Mouse (Mus musculus) liver, embryonic 13.5 days (tissue): ENCODE data around the gene Nipal4. TPM values are rescaled to one million over a fixed set of nuclear protein-coding genes. Genes with fewer than 3 reads are reported as not detected.

ENCODE experiments used
- ATAC-seq: fragments of 200-750 bp; cut with Nextera tagmentation; 2 replicates; pipeline ENCODE4 v1.8.0; 2017; ENCODE audit warnings: low read depth, mild to moderate bottlenecking, moderate number of reproducible peaks, moderate library complexity
- DNase-seq: peaks from one replicate; pipeline ENCODE4 v3.0.0; 2022
- H3K27ac ChIP-seq: fragments of 300-500 bp; sonication (generic); 2 replicates; pipeline ENCODE4 v1.5.1; 2015; ENCODE audit warnings: moderate library complexity, mild to moderate bottlenecking, inconsistent platforms
- H3K27me3 ChIP-seq: fragments of 300-500 bp; sonication (generic); 2 replicates; pipeline ENCODE4 v1.6.1; 2015; ENCODE audit warnings: mild to moderate bottlenecking, inconsistent platforms
- H3K36me3 ChIP-seq: fragments of 300-500 bp; sonication (generic); 2 replicates; pipeline ENCODE4 v1.6.1; 2015; ENCODE audit warnings: mild to moderate bottlenecking, inconsistent platforms
- H3K4me1 ChIP-seq: fragments of 300-500 bp; sonication (generic); replicated peaks from 2 replicates; pipeline ENCODE4 v1.6.1; 2015; ENCODE audit warnings: inconsistent platforms
- H3K4me2 ChIP-seq: fragments of 300-500 bp; sonication (generic); 2 replicates; pipeline ENCODE4 v1.6.1; 2015; ENCODE audit warnings: inconsistent platforms, mild to moderate bottlenecking, moderate library complexity
- H3K4me3 ChIP-seq: fragments of 300-500 bp; sonication (generic); replicated peaks from 2 replicates; pipeline ENCODE4 v1.5.1; 2015; ENCODE audit warnings: mild to moderate bottlenecking, inconsistent platforms
- H3K9ac ChIP-seq: fragments of 300-500 bp; sonication (generic); 2 replicates; pipeline ENCODE4 v1.6.1; 2015; ENCODE audit warnings: mild to moderate bottlenecking, inconsistent platforms
- H3K9me3 ChIP-seq: fragments of 300-500 bp; sonication (generic); replicated peaks from 2 replicates; pipeline ENCODE4 v1.6.1; 2016; ENCODE audit warnings: inconsistent platforms
- WGBS: fragments of 180-500 bp; shearing (Covaris S2); methylation state at CpG from one replicate; pipeline ENCODE4 v1.1.7; 2015; ENCODE audit not compliant: insufficient replicate concordance; 5-methylcytosine and 5-hydroxymethylcytosine counted together
- polyA plus RNA-seq: library from polyadenylated mRNA; unstranded; fragments of >200 nt; fragmentation: Nextera tagmentation; extraction: Ambion mirVana; gene quantifications from 2 replicates; pipeline ENCODE4 v1.2.1, GENCODE M21; 2015

Nipal4 gene
- polyA plus RNA-seq, result 0.06 and 0.08 TPM in 2 replicates

DNA sequence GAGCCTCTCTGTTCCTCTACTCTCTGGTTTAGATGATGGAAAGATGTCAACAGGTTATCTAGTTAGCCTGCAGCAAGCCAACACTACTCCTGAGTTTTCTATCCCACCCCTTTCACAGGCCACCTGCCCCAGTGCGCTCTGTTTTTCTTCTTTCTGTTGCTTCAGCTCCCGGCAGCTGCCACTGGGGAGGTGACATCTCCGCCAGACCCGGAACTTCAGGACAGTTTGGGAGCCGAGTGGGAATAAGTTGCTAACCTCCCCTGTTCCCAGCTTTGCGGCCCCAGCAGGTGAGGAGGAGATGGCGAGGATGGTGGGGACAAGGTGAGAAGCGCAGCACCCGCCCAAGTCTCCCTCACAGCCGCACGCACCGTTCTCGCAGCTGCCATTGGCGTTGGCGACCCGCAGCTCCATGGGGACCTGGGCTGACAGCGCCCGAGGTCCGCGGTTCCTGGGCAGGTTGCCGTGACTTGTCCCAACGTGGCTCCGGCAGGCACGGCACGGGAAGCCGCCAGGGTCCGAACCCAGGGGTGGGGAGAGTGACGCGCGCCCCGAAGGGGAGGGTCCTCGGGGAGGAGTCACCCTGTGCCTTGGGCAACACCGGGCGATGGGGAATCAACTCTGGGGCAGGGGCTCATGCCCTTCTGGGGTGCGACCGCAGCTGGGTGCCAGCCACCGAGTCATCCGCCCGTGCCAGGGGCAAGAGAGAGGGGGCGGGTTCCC is at the start of gene Nipal4:
Gene Nipal4, minus strand, starts transcription at position 643 of the 720 bp plus-strand sequence.
- Histone ChIP-seq H3K27ac (no peak within 1 kb of the TSS), H3K4me2 (peak within 1 kb of the TSS; percentile 59), H3K4me1 (no peaks in the 10 kb centered on the region), H3K4me3 (peak within 1 kb of the TSS; percentile 42), H3K9ac (0 out of 2 replicates have a peak within 1 kb of the TSS, but pooled peaks have one; percentile 24), H3K36me3 (no peaks in the 10 kb centered on the region), H3K9me3 (no peaks in the 10 kb centered on the region), H3K27me3 (peaks cover 47% of the 10 kb centered on the region)
- whole genome bisulfite sequencing, result 3% methylated on average over 40 of the region's 40 CpGs
- no peak for ATAC-seq
- DNase-seq, result no peak

DNA sequence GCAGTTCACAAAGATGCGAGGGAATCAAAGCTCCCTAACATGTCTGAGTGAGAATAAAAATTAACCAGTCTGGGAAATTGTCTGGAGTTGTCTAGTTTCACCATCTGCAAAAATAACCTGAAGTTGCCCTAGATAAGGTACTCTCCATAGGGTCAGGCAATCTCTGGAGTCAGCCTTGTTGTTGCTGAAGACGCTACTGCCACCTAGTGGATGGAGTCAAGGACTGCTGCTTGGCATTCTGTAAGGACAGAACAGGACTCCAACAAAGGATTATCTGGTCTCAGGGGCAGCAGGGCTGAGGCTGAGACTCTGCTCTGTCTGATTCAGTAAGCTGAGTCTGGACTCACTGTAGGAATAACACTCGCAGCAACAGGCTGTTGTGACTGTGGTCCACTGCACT is 49.0 kb upstream of the Nipal4 start:
- WGBS, result 23% methylated on average over 3 of the region's 3 CpGs

DNA sequence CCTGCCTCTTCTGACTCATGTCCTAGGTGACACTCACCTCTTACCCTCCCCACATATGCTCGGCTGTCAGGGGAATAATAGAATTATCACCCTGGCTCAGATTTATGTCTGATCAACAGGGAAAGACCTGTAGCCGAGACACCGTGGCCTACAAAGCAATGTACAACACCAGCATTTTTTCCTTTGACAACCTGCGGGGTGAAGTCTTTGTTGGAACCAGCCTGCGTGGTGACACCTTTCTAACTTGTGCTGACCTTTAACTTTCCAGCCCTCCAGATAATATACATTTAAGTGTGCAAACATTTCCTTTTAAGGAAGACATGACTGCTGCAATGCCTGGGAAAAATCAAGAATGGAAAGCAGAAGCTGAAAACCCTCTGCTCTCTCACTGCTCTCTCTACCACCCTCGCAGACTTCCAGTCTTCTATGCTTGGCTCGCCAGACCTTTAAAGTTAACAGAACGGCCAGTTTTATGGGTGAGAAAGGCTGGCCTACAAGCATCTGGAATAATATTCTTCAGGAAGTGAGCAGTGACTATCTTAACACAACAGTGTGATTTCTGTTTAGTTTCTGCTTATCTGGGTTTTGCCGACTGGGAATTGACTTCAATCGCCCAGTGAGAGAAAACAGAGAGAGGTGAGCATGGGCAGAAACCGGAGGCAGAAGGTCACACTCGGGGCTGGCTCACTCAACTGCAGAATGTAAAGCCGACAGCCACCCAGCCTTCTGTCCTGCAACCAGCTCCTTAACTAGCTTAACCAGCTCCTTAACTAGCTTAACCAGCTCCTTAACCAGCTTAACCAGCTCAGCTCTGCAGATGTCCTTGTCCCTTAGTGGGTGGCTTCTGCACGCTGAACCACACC is 48.3 kb upstream of the Nipal4 start:
- Histone ChIP-seq H3K9me3 (no peaks in the 10 kb centered on the region), H3K27me3 (no peaks in the 10 kb centered on the region), H3K4me3 (no peak overlapping the region), H3K9ac (no peak overlapping the region), H3K4me1 (peaks cover 13% of the 10 kb centered on the region), H3K4me2 (0 out of 2 replicates have a peak overlapping the region, but pooled peaks have one; percentile 3), H3K36me3 (no peaks in the 10 kb centered on the region), H3K27ac (peak overlapping the region; percentile 41)
- ATAC-seq (no peak), DNase-seq (no peak)
- WGBS, result 46% methylated on average over 14 of the region's 14 CpGs

More for the DNA sequence above, 49.0 kb upstream of the Nipal4 start:
- peaks cover 13% of the 10 kb centered on the region for H3K4me1 ChIP-seq
- H3K9ac ChIP-seq, result no peak overlapping the region
- 0 out of 2 replicates have a peak overlapping the region, but pooled peaks have one; percentile 3 for H3K4me2 ChIP-seq
- no peaks in the 10 kb centered on the region for H3K27me3 ChIP-seq
- H3K27ac ChIP-seq, result 0 out of 2 replicates have a peak overlapping the region, but pooled peaks have one; percentile 41
- DNase-seq (peak; percentile 46), ATAC-seq (peak; percentile 71)
- no peak overlapping the region for H3K4me3 ChIP-seq
- no peaks in the 10 kb centered on the region for H3K9me3 ChIP-seq
- no peaks in the 10 kb centered on the region for H3K36me3 ChIP-seq

DNA sequence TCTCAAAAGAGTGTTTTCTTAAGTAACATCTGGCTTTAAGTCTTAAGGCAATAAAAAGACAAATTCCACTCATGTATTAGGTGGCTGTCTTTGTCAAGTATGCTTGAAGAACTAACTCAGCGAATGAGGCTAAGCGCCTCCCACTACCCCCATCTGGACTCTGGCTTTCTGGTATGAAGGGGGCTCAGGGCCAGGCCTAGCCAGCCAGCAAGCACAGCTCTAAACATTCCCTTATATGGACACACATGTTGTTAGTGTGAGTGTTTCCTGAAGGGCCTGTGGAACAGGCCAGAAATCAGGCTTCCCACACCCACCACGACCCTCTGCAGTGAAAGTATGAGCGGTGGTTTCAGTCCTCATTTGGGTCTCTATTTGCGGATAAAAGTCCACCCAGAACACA is 47.5 kb upstream of the Nipal4 start:
- Histone ChIP-seq H3K9me3 (no peaks in the 10 kb centered on the region), H3K4me1 (peaks cover 13% of the 10 kb centered on the region), H3K27me3 (no peaks in the 10 kb centered on the region), H3K4me2 (no peak overlapping the region), H3K9ac (no peak overlapping the region), H3K27ac (peak overlapping the region; percentile 41), H3K4me3 (no peak overlapping the region), H3K36me3 (no peaks in the 10 kb centered on the region)
- 69% methylated on average over 5 of the region's 5 CpGs for WGBS
- DNase-seq (no peak), ATAC-seq (no peak; the same call in 1 of the 2 replicates)

DNA sequence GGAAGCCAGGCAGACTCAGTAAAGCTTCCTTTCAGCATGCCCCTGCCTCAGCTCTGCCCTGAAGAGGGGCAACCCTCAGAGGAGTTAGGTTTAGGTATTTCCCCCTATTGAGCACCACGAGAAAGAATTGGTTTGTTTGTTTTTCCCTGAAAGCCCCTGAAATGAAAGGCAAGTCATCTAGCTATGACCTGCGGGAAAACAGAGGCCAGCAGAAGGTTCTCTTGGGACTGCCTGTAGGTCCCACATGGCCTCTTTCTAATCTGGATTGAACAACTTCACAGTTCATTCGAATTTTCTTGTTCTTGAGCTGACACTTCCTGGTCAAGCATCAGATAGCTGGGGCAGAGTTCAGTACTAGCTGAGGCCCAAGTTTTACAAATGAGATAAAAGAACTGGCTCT is 45.5 kb upstream of the Nipal4 start:
- Histone ChIP-seq H3K9ac (no peak overlapping the region), H3K4me3 (no peak overlapping the region), H3K4me1 (peaks cover 13% of the 10 kb centered on the region), H3K4me2 (no peak overlapping the region), H3K27ac (no peak overlapping the region), H3K27me3 (no peaks in the 10 kb centered on the region), H3K9me3 (no peaks in the 10 kb centered on the region), H3K36me3 (no peaks in the 10 kb centered on the region)
- DNase-seq (no peak), ATAC-seq (no peak)
- WGBS, result 29% methylated on average over 3 of the region's 3 CpGs

DNA sequence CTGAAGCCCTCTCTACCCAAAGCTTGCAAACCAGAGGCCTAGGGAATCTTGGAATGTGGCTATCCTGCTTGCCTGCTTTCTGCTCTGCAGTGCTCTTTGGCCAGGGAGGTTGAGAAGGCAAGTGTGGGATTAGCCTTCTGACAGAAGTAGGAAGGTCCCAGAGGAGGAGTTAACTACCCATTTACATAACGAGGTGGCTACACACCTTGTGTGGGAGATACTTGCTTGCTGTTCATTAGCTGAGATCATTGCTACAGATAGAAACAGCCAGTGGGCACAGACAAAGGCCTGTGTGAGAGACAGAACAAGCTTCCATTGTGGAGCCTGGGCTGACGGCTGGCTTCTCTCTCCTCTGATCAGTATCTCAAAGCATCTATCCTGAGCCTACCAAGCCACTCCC is 43.6 kb upstream of the Nipal4 start:
- H3K4me2 ChIP-seq, result no peak overlapping the region
- ATAC-seq, result no peak
- 42% methylated on average over 2 of the region's 2 CpGs for WGBS
- no peak overlapping the region for H3K27ac ChIP-seq
- peaks cover 9% of the 10 kb centered on the region for H3K4me1 ChIP-seq
- H3K9me3 ChIP-seq, result no peaks in the 10 kb centered on the region
- DNase-seq, result no peak
- H3K4me3 ChIP-seq, result no peak overlapping the region
- no peak overlapping the region for H3K9ac ChIP-seq
- no peaks in the 10 kb centered on the region for H3K27me3 ChIP-seq
- no peaks in the 10 kb centered on the region for H3K36me3 ChIP-seq

DNA sequence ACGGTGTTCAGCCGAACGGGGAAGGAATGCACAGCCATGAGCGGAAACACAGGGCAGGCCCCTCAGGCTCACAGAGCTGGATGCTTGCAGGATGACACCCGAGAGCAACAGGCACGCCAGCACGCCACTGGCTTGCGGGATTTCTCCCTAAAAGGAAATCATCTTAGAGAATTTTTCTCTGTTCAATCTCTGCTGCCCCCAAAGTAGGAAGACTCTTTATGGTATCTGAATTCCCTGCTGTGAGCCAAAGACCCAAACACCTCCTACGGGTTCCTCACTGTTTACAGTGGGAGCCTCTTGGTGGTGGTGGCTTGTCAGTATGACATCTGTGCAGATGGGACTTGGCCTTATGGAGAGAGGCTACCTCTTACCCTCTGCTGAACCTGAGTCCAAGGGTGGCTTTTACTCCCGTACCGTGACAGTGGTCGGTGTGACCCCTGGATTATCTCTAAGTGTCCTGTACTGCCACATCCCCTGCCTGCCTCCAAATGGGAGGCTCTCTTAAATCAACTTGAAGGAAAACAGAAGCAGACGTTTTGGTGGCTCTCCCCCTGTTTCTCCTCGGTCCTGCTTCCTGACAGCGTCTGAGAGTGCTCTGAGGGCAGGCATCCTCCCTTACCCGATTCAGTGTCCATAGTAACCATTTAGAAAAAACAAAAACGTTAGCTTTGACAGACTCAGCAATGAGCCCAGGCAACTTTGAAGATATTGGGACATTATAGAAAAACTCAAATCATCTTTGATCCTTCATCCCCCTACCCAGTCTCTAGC is 39.5 kb upstream of the Nipal4 start:
- no peak for DNase-seq
- WGBS, result 65% methylated on average over 17 of the region's 17 CpGs

DNA sequence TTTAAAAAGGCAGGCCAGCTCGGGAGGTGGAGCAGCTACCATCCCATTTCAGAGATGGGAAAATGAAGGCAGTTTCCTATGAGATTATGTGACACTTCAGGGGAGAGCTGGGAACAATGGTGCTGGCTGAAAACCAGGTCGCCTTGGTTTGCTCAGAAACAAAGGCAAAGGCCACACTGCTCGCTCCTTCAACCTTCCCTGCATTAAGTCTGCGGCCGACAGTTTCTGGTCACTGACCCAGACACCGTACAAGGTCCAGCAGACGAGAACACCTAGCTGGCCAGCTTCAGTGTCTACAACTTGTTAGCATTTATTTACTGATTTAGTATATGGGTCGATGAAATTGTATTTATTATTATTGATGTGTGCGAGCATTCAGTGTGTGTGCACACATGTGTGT is 38.5 kb upstream of the Nipal4 start:
- H3K4me2 ChIP-seq, result no peak overlapping the region
- H3K9me3 ChIP-seq, result no peaks in the 10 kb centered on the region
- H3K27me3 ChIP-seq, result no peaks in the 10 kb centered on the region
- H3K27ac ChIP-seq, result no peak overlapping the region
- WGBS, result 71% methylated on average over 9 of the region's 9 CpGs
- no peak overlapping the region for H3K4me3 ChIP-seq
- H3K9ac ChIP-seq, result no peak overlapping the region
- ATAC-seq (no peak), DNase-seq (no peak)
- no peaks in the 10 kb centered on the region for H3K36me3 ChIP-seq
- no peaks in the 10 kb centered on the region for H3K4me1 ChIP-seq

More for the DNA sequence above, 39.5 kb upstream of the Nipal4 start:
- Histone ChIP-seq H3K9ac (no peak overlapping the region), H3K4me2 (no peak overlapping the region), H3K36me3 (no peaks in the 10 kb centered on the region), H3K9me3 (no peaks in the 10 kb centered on the region), H3K27me3 (no peaks in the 10 kb centered on the region), H3K4me1 (no peaks in the 10 kb centered on the region), H3K4me3 (no peak overlapping the region), H3K27ac (no peak overlapping the region)
- ATAC-seq, result no peak

DNA sequence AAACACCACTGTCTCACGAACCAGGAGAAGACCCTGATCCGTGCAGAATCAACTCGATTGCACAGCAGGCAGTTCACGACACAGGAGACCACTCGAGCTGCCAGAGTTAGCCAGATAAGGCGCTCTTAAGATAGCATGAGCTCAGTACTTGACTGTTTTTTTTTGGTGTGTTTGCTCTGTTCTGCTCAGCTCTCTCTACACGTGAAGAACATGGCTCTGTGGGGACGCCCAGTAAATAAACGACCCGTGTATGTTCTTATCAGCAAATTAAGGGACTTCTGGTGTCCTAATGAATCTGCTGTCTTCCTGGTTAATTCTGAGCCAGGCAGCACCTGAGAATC is 36.2 kb upstream of the Nipal4 start:
- WGBS, result 42% methylated on average over 10 of the region's 10 CpGs
- H3K9ac ChIP-seq, result no peak overlapping the region
- H3K4me3 ChIP-seq, result no peak overlapping the region
- no peaks in the 10 kb centered on the region for H3K27me3 ChIP-seq
- DNase-seq (no peak), ATAC-seq (no peak)
- H3K4me2 ChIP-seq, result no peak overlapping the region
- H3K27ac ChIP-seq, result no peak overlapping the region
- no peaks in the 10 kb centered on the region; the same call in 1 of the 2 replicates for H3K4me1 ChIP-seq
- H3K9me3 ChIP-seq, result no peaks in the 10 kb centered on the region
- H3K36me3 ChIP-seq, result no peaks in the 10 kb centered on the region

DNA sequence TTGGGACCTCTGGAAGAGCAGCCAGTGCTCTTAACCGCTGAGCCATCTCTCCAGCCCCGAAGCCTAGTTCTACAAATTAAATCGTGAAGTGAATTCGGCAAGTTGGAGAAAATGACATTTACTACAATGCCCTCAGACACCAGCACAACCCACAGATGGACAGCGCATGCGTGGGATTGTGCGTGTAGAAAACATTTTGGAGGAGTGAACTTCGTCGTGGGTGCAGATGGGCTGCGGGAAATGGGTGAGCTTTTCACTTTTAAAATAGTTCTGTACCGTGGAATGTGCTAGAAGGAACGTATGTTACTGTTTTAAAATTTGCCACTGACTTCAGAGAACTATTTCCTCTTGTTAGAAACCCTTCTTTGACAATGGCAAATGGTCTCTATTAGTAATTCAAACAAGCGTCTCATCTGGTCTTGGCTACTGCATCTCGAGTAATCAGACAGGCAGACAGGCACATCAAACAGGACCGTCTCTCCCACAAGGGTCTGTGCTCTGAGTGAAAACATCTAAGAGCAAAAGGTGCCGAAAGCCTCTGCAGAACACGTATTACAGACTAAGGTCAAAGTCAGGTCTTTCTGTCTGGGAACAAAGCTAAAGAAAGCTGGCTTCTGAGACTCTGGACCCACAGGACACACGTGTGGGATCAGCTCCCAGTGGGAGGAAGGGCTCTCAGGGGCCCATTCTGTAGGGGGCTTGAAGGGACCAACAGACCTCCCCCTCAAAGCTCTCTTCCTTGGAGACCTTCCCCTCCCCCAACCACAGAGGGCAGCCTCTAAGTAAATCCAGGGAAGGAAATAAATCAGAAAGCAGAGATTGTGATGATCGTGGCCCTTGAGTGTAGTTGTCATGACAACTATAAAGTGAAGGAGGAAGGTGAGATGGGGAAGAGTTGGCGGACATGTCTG is 35.6 kb upstream of the Nipal4 start:
- DNase-seq (no peak), ATAC-seq (no peak)
- Histone ChIP-seq H3K36me3 (no peaks in the 10 kb centered on the region), H3K27ac (no peak overlapping the region), H3K4me1 (no peaks in the 10 kb centered on the region; the same call in 1 of the 2 replicates), H3K4me3 (no peak overlapping the region), H3K9me3 (no peaks in the 10 kb centered on the region), H3K27me3 (no peaks in the 10 kb centered on the region), H3K4me2 (no peak overlapping the region), H3K9ac (no peak overlapping the region)
- WGBS, result 61% methylated on average over 20 of the region's 20 CpGs
